Mouse (Mus musculus) liver, adult (tissue): ENCODE measurements around the gene Rhox2f.
"Not testable (repeated sequence)": the region's sequence is repeated elsewhere in the genome, so short reads cannot be mapped to it uniquely, and the experiment has no call there.

ENCODE experiments used
- GATA4 ChIP-seq: IDR thresholded peaks from 2 replicates; pipeline ENCODE4 v1.6.1; 2014; ENCODE audit warnings: mild to moderate bottlenecking, low read length; ENCODE audit not compliant: insufficient replicate concordance

Rhox2f gene

GRCm38 (mm10) chrX:37571105-37571504 is at the start of gene Rhox2f:
Gene Rhox2f (plus strand): TSS chrX:37571405.
- not testable (repeated sequence) for TF ChIP-seq GATA4

DNA sequence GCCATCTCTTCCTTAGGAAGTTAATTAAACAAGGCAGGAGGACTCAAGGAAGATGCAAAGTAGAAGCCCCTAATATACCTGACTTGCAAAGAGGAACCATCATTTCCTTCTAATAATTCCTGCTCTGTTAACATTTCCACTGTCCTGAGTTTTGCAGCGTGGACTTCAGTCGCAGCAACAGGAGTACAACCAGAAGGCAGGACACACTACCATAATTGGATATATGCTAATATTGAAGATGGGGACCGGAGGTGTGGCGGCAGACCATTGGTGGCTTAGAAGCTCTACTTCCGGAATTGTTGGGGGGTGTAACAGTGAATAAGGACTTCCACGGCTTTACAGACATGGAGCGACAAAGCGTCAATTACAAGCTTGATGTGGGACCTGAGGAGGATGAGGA is 41.1 kb upstream of the Rhox2f start, which contains the start of gene Rhox2e:
TSS of gene Rhox2e (plus strand) at position 301 of the 400 bp plus-strand sequence.
- TF ChIP-seq GATA4, result not testable (repeated sequence)

GRCm38 (mm10) chrX:37541719-37542118 is 29.5 kb upstream of the Rhox2f start, which contains the start of gene Rhox3e:
Gene Rhox3e (plus strand): TSS chrX:37542019.
- not testable (repeated sequence) for TF ChIP-seq GATA4

DNA sequence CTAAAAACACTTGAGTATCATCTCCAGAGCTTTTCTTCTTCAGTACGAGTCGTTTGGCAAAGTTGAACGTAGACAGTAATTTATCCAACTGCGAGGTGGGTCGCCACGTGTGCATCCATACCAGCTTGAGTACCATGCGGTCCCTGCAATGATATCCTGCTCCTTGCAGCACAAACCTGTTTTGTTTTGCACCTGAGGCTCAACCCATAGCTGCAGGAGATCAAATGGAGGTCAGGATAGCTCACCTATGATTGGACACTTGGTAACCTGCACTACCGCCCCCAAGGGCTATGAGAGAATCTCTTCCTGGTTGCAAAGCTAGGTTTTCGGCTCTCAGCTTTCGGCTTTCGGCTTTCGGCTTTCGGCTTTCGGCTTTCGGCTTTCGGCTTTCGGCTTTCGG is 14.1 kb upstream of the Rhox2f start, which contains the start of gene Rhox4e:
TSS of gene Rhox4e (plus strand) at position 301 of the 400 bp plus-strand sequence.
- TF ChIP-seq GATA4, result not testable (repeated sequence)

DNA sequence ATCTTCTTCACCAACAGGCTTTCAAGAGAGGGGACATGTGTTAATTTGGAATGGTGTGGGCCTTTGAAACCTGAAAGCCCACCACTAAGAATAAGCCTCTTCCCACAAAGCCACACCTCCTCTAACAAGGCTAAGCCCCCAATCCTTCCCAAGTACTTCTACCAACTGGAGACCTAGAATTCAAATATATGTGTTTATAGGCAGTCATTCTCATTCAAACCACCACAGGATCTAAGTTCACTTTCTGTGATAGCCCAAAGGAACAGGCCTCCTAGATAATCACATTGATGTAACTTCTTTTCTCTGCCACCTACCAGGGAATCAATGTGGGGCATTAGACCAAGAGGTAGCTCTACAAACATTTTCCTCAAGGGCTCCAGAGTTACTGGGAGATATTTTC is 9.5 kb downstream of the Rhox2f start, which contains the start of gene Rhox3f:
TSS of gene Rhox3f (plus strand) at position 301 of the 400 bp plus-strand sequence.
- not testable (repeated sequence) for TF ChIP-seq GATA4

- not testable (repeated sequence) for TF ChIP-seq GATA4
Measured at GRCm38 (mm10) chrX:37607604-37608003, 36.4 kb downstream of the Rhox2f start, which contains the start of gene Rhox4f. Gene Rhox4f (minus strand): TSS chrX:37607704.
